Mouse (Mus musculus): ENCODE measurements around the gene Dvl1. TPM values are rescaled to one million over a fixed set of nuclear protein-coding genes. Genes with fewer than 3 reads are reported as not detected.
A peak's percentile ranks its signal among the peaks of the same experiment; 100 is the strongest.

Dvl1 gene
- total and polyA plus RNA-seq, 3 experiments = 56.8 to 60.3 TPM; not detected in 1

DNA sequence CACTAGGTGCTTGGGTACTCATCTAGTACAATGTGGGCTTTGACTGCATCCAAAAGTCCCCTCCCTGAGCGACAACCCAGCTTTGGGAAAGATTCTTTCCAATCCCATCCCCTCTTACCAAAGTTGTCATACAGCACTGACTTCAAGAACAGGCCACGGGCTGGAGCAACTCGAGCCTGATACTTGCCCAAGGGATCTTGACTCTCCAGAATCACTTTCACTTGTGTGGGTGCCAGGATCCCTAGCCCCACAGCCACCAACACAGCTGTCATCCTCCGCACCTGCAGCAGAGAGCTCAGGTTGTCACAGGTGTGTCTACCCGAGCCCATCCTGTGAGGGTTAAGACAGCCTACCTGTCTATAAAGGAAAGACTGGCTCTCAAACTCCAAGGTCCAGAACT, 42.1 kb downstream of the Dvl1 start:
- Histone ChIP-seq H3K4me1 (ENCODE audit: control insufficient read depth in 1 of 2, insufficient read depth in 2 of 2, low read length in 2 of 2) (peaks cover 2 to 10% of the 10 kb centered on the region in 2 experiments; a peak in 3 of 4 replicates), H3K27ac (ENCODE audit: control insufficient read depth, low read depth, low read length) (no peak overlapping the region), H3K9me3 (replicated peaks; ENCODE audit: insufficient read depth, low read length) (no peaks in the 10 kb centered on the region), H3K27me3 (ENCODE audit: control insufficient read depth in 1 of 2, insufficient read depth in 2 of 2, low read length in 2 of 2) (no peaks in the 10 kb centered on the region), H3K36me3 (ENCODE audit: control insufficient read depth in 1 of 2, insufficient read depth in 2 of 2, low read length in 2 of 2) (peaks cover 1 to 4% of the 10 kb centered on the region in 2 experiments; a peak in 3 of 4 replicates), H3K4me3 (ENCODE audit: control insufficient read depth in 1 of 2, insufficient read depth in 1 of 2, low read depth in 2 of 2, low read length in 2 of 2) (no peak overlapping the region), H3K9ac (ENCODE audit: control insufficient read depth, low read depth, low read length, poor library complexity, severe bottlenecking) (no peak overlapping the region), H3K79me2 (ENCODE audit: control insufficient read depth, insufficient read depth, low read length, poor library complexity) (peaks cover 36% of the 10 kb centered on the region)
- TF ChIP-seq POLR2AphosphoS2 (IDR thresholded peaks at IDR 0.05; ENCODE audit: low read length) (no peak), CHD2 (IDR thresholded peaks at IDR 0.05; ENCODE audit: low read length) (no peak), USF1 (IDR thresholded peaks at IDR 0.05; ENCODE audit: low read depth, low read length) (no peak), NRF1 (IDR thresholded peaks at IDR 0.05; ENCODE audit: insufficient read depth, low read depth, low read length, poor library complexity, severe bottlenecking) (no peak), RCOR1 (IDR thresholded peaks at IDR 0.05; ENCODE audit: low read depth, low read length) (no peak), CHD1 (IDR thresholded peaks at IDR 0.05; ENCODE audit: low read depth, low read length) (no peak), TAL1 (IDR thresholded peaks at IDR 0.05; ENCODE audit: low read length) (no peak), ETS1 (IDR thresholded peaks at IDR 0.05; ENCODE audit: low read depth, low read length) (no peak)
- DNase-seq (ENCODE audit: low read depth, low spot score) = no peak

DNA sequence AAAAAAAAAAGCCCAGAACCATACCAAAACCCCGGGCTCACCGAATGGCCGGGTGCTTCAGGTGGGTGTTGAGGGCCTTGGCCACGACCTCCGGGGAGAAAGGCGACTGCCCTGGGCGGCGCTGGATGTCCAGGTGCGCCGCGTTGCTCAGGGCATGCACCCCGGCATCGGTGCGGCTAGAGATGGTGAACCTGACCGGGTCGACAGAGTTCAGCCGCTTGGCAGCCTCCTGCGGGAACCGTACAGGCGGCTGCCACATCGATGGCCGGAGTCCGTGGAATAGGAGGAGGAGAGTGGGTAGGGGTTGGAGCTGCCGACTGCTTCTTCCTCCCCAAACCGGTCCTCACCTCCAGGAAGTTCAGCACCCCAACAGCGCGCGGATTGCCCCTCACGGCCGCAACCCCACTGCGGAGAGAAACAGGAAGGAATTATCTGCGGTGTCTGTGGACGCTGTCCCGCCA, 43.8 kb downstream of the Dvl1 start:
- peak; percentile 68 for DNase-seq (ENCODE audit: low read depth, low spot score)
- Histone ChIP-seq H3K4me1 (ENCODE audit: control insufficient read depth in 1 of 2, insufficient read depth in 2 of 2, low read length in 2 of 2) (peaks cover 5 to 17% of the 10 kb centered on the region in 2 experiments; a peak in 3 of 4 replicates), H3K79me2 (ENCODE audit: control insufficient read depth, insufficient read depth, low read length, poor library complexity) (peaks cover 48% of the 10 kb centered on the region), H3K36me3 (ENCODE audit: control insufficient read depth in 1 of 2, insufficient read depth in 2 of 2, low read length in 2 of 2) (peaks cover 0 to 4% of the 10 kb centered on the region in 2 experiments; a peak in 2 of 4 replicates), H3K4me3 (ENCODE audit: control insufficient read depth in 1 of 2, insufficient read depth in 1 of 2, low read depth in 2 of 2, low read length in 2 of 2) (peak overlapping the region; percentile 64 to 93), H3K27ac (ENCODE audit: control insufficient read depth, low read depth, low read length) (peak overlapping the region; percentile 20; the same call in 1 of the 2 replicates), H3K27me3 (ENCODE audit: control insufficient read depth in 1 of 2, insufficient read depth in 2 of 2, low read length in 2 of 2) (no peaks in the 10 kb centered on the region), H3K9ac (ENCODE audit: control insufficient read depth, low read depth, low read length, poor library complexity, severe bottlenecking) (peak overlapping the region; percentile 73), H3K9me3 (replicated peaks; ENCODE audit: insufficient read depth, low read length) (no peaks in the 10 kb centered on the region)
- TF ChIP-seq UBTF (IDR thresholded peaks at IDR 0.05; ENCODE audit: borderline replicate concordance, insufficient read depth, low read depth, low read length) (no peak), ELF1 (IDR thresholded peaks at IDR 0.05; ENCODE audit: low read depth, low read length) (0 out of 2 replicates have a peak, but pooled peaks have one; percentile 15)

DNA sequence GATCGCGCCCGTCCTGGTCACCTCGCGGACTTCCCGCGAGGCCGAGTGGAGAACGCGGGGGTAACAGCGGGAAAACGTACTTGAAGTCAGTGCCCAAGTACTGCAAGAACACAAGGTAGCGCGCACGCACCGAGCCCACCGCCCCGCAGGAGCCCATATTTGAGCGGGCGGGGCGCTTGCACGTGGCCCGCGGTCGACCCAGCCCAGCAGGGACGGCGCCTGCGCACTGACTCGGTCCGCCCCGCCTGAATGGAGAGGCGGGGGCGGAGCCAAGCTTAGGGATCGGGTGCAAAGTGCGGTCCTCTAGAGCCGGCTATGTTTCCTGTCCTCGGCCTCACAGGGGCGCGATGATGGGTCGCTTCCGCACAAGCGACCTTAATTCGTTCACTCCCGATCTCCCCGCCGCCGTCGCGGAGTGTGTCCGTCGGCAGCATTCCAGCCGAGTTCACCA, 44.4 kb downstream of the Dvl1 start, which contains the start of the genes Pusl1 and Acap3:
Pusl1 (minus strand) TSS at position 231 of the 451 bp plus-strand sequence.
Acap3 (plus strand) TSS at position 272 of the 451 bp plus-strand sequence.
- peaks cover 0 to 4% of the 10 kb centered on the region in 2 experiments; a peak in 3 of 4 replicates for H3K36me3 ChIP-seq (ENCODE audit: control insufficient read depth in 1 of 2, insufficient read depth in 2 of 2, low read length in 2 of 2)
- peak within 1 kb of the TSS; percentile 79 to 93 for H3K4me3 ChIP-seq (ENCODE audit: control insufficient read depth in 1 of 2, insufficient read depth in 1 of 2, low read depth in 2 of 2, low read length in 2 of 2)
- no peaks in the 10 kb centered on the region for H3K27me3 ChIP-seq (ENCODE audit: control insufficient read depth in 1 of 2, insufficient read depth in 2 of 2, low read length in 2 of 2)
- peaks cover 50% of the 10 kb centered on the region for H3K79me2 ChIP-seq (ENCODE audit: control insufficient read depth, insufficient read depth, low read length, poor library complexity)
- H3K27ac ChIP-seq (ENCODE audit: control insufficient read depth, low read depth, low read length) = peak within 1 kb of the TSS; percentile 88
- H3K9me3 ChIP-seq (replicated peaks; ENCODE audit: insufficient read depth, low read length) = no peaks in the 10 kb centered on the region
- peak; percentile 97 for DNase-seq (ENCODE audit: low read depth, low spot score)
- peak within 1 kb of the TSS; percentile 94 for H3K9ac ChIP-seq (ENCODE audit: control insufficient read depth, low read depth, low read length, poor library complexity, severe bottlenecking)
- peaks cover 5 to 17% of the 10 kb centered on the region in 2 experiments; a peak in 3 of 4 replicates for H3K4me1 ChIP-seq (ENCODE audit: control insufficient read depth in 1 of 2, insufficient read depth in 2 of 2, low read length in 2 of 2)
- TF ChIP-seq SIN3A (IDR thresholded peaks at IDR 0.05; ENCODE audit: low read length) = peak; percentile 96
- TF ChIP-seq USF2 (IDR thresholded peaks at IDR 0.05; ENCODE audit: borderline replicate concordance in 1 of 2, insufficient read depth in 1 of 2, low read depth in 1 of 2, low read length in 2 of 2) = no peak
- no peak for TF ChIP-seq E2F4 (IDR thresholded peaks at IDR 0.05; ENCODE audit: borderline replicate concordance, low read depth, low read length)
- TF ChIP-seq NELFE (IDR thresholded peaks at IDR 0.05; ENCODE audit: low read depth, low read length) = peak; percentile 78
- peak in 1 of 2 experiments; percentile 37; a peak in 1 of 4 replicates for TF ChIP-seq EP300 (IDR thresholded peaks at IDR 0.05; ENCODE audit: low read depth in 1 of 2, low read length in 2 of 2)
- no peak for TF ChIP-seq GABPA (IDR thresholded peaks at IDR 0.05; ENCODE audit: low read depth, low read length)
- TF ChIP-seq BHLHE40 (IDR thresholded peaks at IDR 0.05; ENCODE audit: borderline replicate concordance, low read depth, low read length) = peak; percentile 72; the same call in 1 of the 2 replicates
- TF ChIP-seq ZKSCAN1 (IDR thresholded peaks at IDR 0.05; ENCODE audit: low read depth, low read length) = no peak
- TF ChIP-seq MAZ (IDR thresholded peaks at IDR 0.05; ENCODE audit: low read depth, low read length) = peak; percentile 55
- peak; percentile 98 for TF ChIP-seq MAX (IDR thresholded peaks at IDR 0.05; ENCODE audit: low read length)
- peak; percentile 86 for TF ChIP-seq NRF1 (IDR thresholded peaks at IDR 0.05; ENCODE audit: insufficient read depth, low read depth, low read length, poor library complexity, severe bottlenecking)
- TF ChIP-seq HCFC1 (IDR thresholded peaks at IDR 0.05; ENCODE audit: low read depth, low read length) = peak; percentile 72
- peak; percentile 39; the same call in 1 of the 2 replicates for TF ChIP-seq TCF12 (IDR thresholded peaks at IDR 0.05; ENCODE audit: low read depth, low read length)
- peak; percentile 72 to 74; a peak in 3 of 4 replicates for TF ChIP-seq POLR2A (IDR thresholded peaks at IDR 0.05; ENCODE audit: control insufficient read depth in 1 of 2, insufficient read depth in 1 of 2, low read depth in 1 of 2, low read length in 2 of 2, poor library complexity in 1 of 2)
- TF ChIP-seq GATA1 (IDR thresholded peaks at IDR 0.05; ENCODE audit: low read depth, low read length) = no peak
- TF ChIP-seq MXI1 (IDR thresholded peaks at IDR 0.05; ENCODE audit: low read depth, low read length) = peak; percentile 100

Data from MEL (cell line).